Mouse (Mus musculus): ENCODE results near the gene Hes2. TPM values are rescaled to one million over a fixed set of nuclear protein-coding genes. Genes with fewer than 3 reads are reported as not detected.

Hes2 gene
- polyA plus RNA-seq, 1 experiment from 2014 or later: not detected

- H3K27me3 ChIP-seq: peaks cover 11% of the 10 kb centered on the region
- no peak overlapping the region for H3K4me2 ChIP-seq (replicated peaks)
- H3K4me3 ChIP-seq: no peak overlapping the region
- no peak for ATAC-seq (ENCODE audit: insufficient number of reproducible peaks, insufficient read depth, low FRiP score, low TSS enrichment)
- H3K27ac ChIP-seq: no peak overlapping the region
- no peak overlapping the region for H3K9ac ChIP-seq
- WGBS: 75% methylated on average over 7 of the region's 7 CpGs
- no peaks in the 10 kb centered on the region for H3K9me3 ChIP-seq
- H3K36me3 ChIP-seq: no peaks in the 10 kb centered on the region
- H3K4me1 ChIP-seq: no peaks in the 10 kb centered on the region; the same call in 1 of the 2 replicates
Measured at GRCm38 (mm10) chr4:152169103-152169502, 10.4 kb downstream of the Hes2 start.

DNA sequence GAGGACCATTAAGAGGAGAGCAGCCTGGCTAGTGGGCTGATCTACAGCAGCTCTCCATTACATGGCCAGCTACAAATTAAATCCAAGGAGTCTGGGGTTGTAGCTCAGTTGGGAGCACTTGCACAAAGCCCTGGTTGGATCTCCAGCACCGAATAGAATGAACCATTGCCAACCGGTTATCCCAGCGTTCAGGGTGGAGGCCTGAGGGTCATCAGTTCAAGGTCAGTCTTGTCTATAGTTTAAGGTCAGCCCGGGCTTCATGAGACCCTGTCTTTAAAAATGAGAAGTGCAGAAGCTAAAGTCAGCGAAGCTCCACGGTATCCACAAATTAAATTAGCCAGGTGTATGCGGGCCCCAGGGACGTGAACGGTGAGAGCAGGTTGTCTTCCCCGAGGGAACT, 11.6 kb downstream of the Hes2 start:
- Histone ChIP-seq H3K9ac (no peak overlapping the region), H3K4me1 (no peaks in the 10 kb centered on the region; the same call in 1 of the 2 replicates), H3K4me3 (no peak overlapping the region), H3K27ac (no peak overlapping the region), H3K36me3 (no peaks in the 10 kb centered on the region), H3K9me3 (no peaks in the 10 kb centered on the region), H3K4me2 (replicated peaks) (no peak overlapping the region), H3K27me3 (peaks cover 1% of the 10 kb centered on the region)
- no peak for ATAC-seq (ENCODE audit: insufficient number of reproducible peaks, insufficient read depth, low FRiP score, low TSS enrichment)
- WGBS: 78% methylated on average over 10 of the region's 10 CpGs

- WGBS: 84% methylated on average over 6 of the region's 6 CpGs
- Histone ChIP-seq H3K4me1 (no peaks in the 10 kb centered on the region), H3K4me2 (replicated peaks) (no peak overlapping the region), H3K36me3 (no peaks in the 10 kb centered on the region), H3K27me3 (no peaks in the 10 kb centered on the region; the same call in 1 of the 2 replicates), H3K4me3 (no peak overlapping the region), H3K9me3 (no peaks in the 10 kb centered on the region), H3K9ac (no peak overlapping the region), H3K27ac (no peak overlapping the region)
- no peak for ATAC-seq (ENCODE audit: insufficient number of reproducible peaks, insufficient read depth, low FRiP score, low TSS enrichment)
Measured at GRCm38 (mm10) chr4:152171543-152171942, 12.9 kb downstream of the Hes2 start.

- Histone ChIP-seq H3K4me1 (0 out of 2 replicates have a peak, but pooled peaks cover 4% of the 10 kb centered on the region), H3K9ac (no peak overlapping the region), H3K4me2 (replicated peaks) (no peak overlapping the region), H3K36me3 (no peaks in the 10 kb centered on the region), H3K27ac (no peak overlapping the region), H3K27me3 (no peaks in the 10 kb centered on the region; the same call in 1 of the 2 replicates), H3K9me3 (no peaks in the 10 kb centered on the region), H3K4me3 (no peak overlapping the region)
- 2% methylated on average over 5 of the region's 5 CpGs for WGBS
- no peak for ATAC-seq (ENCODE audit: insufficient number of reproducible peaks, insufficient read depth, low FRiP score, low TSS enrichment)
Measured at GRCm38 (mm10) chr4:152173041-152173440, 14.4 kb downstream of the Hes2 start.

DNA sequence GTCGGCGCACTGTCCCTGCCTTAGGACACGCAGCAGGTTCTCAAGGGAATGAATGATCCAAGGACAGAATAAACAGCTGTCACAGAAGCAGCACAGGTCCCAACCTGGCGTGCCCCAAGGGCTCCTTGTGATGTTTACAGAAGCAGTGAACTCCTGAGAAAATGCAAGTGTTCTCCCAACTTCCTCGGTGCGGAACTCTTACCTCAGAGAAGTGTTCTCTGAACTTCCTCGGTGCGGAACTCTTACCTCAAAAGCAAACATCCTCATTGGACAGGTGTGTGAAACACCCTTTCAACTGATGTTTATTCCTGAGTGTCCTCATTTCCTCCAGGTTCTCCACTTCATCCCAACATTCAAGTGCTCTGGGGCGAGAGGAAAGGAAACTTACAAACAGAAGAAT, 15.3 kb downstream of the Hes2 start:
- Histone ChIP-seq H3K9me3 (no peaks in the 10 kb centered on the region), H3K4me2 (replicated peaks) (no peak overlapping the region), H3K27me3 (peaks cover 8% of the 10 kb centered on the region), H3K4me3 (no peak overlapping the region), H3K27ac (no peak overlapping the region), H3K4me1 (peaks cover 10% of the 10 kb centered on the region), H3K36me3 (no peaks in the 10 kb centered on the region), H3K9ac (no peak overlapping the region)
- no peak for ATAC-seq (ENCODE audit: insufficient number of reproducible peaks, insufficient read depth, low FRiP score, low TSS enrichment)
- 82% methylated on average over 9 of the region's 9 CpGs for WGBS

- WGBS: 78% methylated on average over 3 of the region's 3 CpGs
- H3K27me3 ChIP-seq: peaks cover 20% of the 10 kb centered on the region
- ATAC-seq (ENCODE audit: insufficient number of reproducible peaks, insufficient read depth, low FRiP score, low TSS enrichment): no peak
Measured at GRCm38 (mm10) chr4:152176638-152177037, 18.0 kb downstream of the Hes2 start.

DNA sequence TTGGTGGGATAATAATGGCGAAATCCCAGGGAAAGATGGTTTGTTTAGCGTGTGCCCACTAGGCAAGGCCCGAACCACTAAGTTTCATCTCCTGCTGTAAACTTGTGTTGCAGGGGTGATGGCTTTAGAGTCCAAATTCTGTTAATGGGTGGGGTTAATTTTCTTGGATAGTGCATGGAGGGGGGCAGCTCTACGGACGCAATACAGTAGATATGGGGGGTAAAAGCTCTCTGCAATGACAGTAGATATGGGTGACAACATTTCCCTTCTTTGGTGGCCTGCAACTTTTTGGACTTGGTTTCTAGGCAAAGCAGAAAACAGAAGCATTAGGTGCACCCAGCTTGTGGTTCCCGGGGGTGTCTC, 18.5 kb downstream of the Hes2 start:
- ATAC-seq (ENCODE audit: insufficient number of reproducible peaks, insufficient read depth, low FRiP score, low TSS enrichment): no peak
- Histone ChIP-seq H3K27me3 (peaks cover 20% of the 10 kb centered on the region), H3K36me3 (no peaks in the 10 kb centered on the region), H3K4me2 (replicated peaks) (peak overlapping the region; percentile 96), H3K9me3 (no peaks in the 10 kb centered on the region), H3K4me3 (peak overlapping the region; percentile 65), H3K27ac (0 out of 2 replicates have a peak overlapping the region, but pooled peaks have one; percentile 71), H3K9ac (peak overlapping the region; percentile 85), H3K4me1 (peaks cover 16% of the 10 kb centered on the region)
- WGBS: 70% methylated on average over 6 of the region's 6 CpGs

More at GRCm38 (mm10) chr4:152176638-152177037, 18.0 kb downstream of the Hes2 start:
- H3K4me3 ChIP-seq: no peak overlapping the region
- peaks cover 16% of the 10 kb centered on the region for H3K4me1 ChIP-seq
- no peaks in the 10 kb centered on the region for H3K9me3 ChIP-seq
- no peak overlapping the region for H3K9ac ChIP-seq
- H3K27ac ChIP-seq: no peak overlapping the region
- no peaks in the 10 kb centered on the region for H3K36me3 ChIP-seq
- no peak overlapping the region for H3K4me2 ChIP-seq (replicated peaks)

GRCm38 (mm10) chr4:152177537-152178343, 19.1 kb downstream of the Hes2 start, which contains the start of gene Acot7:
Gene Acot7, plus strand, starts transcription at chr4:152178134.
- peaks cover 16% of the 10 kb centered on the region for H3K4me1 ChIP-seq
- H3K9me3 ChIP-seq: no peaks in the 10 kb centered on the region
- peak within 1 kb of the TSS; percentile 85 for H3K9ac ChIP-seq
- H3K4me3 ChIP-seq: peak within 1 kb of the TSS; percentile 65
- peak within 1 kb of the TSS; percentile 71; the same call in 1 of the 2 replicates for H3K27ac ChIP-seq
- H3K36me3 ChIP-seq: no peaks in the 10 kb centered on the region
- H3K4me2 ChIP-seq (replicated peaks): peak within 1 kb of the TSS; percentile 96
- under 1% methylated on average over 100 of the region's 108 CpGs for WGBS
- H3K27me3 ChIP-seq: peaks cover 20% of the 10 kb centered on the region
- peak; percentile 93 for ATAC-seq (ENCODE audit: insufficient number of reproducible peaks, insufficient read depth, low FRiP score, low TSS enrichment)

DNA sequence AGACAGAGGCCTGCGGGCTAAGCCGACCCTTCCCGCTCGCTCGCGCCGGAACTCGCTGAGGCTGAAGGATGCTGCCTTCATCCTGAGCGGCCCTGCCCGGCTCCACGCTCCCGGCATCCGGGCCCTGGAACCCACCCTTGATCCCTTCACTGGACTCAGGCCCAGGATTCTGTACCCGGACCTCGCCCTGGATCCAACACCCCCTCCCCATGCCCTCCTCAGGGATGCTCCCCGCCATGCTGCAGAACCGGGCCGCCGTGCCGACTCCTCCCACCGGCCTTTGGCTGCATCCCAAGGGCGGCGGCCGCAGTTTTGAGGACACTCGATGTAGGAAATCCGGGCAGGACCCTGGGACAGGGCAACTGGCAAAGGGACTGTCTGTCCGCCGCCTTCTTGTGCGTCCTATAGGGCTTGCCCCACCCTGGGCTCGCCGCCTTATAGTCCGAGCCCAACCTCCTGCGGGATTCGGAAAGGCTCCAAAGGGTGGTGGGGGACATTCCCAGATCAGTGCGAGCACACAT, 19.7 kb downstream of the Hes2 start:
- Histone ChIP-seq H3K4me3 (peak overlapping the region; percentile 65), H3K27ac (no peak overlapping the region), H3K27me3 (peaks cover 20% of the 10 kb centered on the region), H3K4me2 (replicated peaks) (peak overlapping the region; percentile 96), H3K36me3 (no peaks in the 10 kb centered on the region), H3K9me3 (no peaks in the 10 kb centered on the region), H3K9ac (peak overlapping the region; percentile 85), H3K4me1 (peaks cover 16% of the 10 kb centered on the region)
- peak; percentile 48 for ATAC-seq (ENCODE audit: insufficient number of reproducible peaks, insufficient read depth, low FRiP score, low TSS enrichment)
- WGBS: 1% methylated on average over 35 of the region's 35 CpGs

DNA sequence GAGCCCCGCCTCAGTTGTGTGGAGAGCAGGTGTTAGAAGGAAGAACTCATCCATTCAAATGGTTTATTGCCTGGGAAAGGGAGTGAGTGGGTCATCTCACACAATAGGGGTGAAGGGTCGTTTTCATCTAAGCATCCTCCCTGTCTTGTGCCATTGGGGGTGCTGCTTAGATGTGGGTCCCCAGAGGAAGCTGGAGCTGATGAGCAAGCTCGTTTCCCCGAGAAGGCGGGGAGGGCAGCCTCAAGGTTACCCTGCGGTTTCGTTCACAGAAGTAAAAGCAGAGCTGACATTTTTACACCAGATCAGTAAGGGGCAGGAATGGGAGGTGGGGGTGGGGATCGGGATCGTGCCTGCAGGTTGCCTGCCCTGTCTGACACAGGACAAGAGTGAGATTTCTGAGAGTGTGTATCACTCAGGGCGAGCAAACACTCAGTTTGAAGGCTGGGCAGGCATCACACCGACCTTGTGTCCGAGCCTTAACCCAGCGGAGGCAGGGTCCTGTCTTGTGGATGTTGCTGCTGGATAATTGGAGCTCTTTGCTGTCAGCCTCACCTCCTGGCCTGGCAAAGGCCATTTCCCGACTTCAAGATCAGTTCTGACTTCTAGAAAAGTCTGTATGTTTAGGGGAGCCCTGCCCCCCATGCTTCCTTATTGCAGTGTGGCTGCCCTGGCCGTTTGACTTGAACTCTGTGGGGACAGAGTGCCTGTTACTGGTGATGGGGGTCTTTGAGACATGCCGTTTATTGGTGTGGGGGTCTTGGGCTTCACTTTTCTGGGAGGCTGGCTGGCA, 20.4 kb downstream of the Hes2 start:
- H3K9ac ChIP-seq: peak overlapping the region; percentile 85; the same call in 1 of the 2 replicates
- H3K4me1 ChIP-seq: peaks cover 16% of the 10 kb centered on the region
- no peak for ATAC-seq (ENCODE audit: insufficient number of reproducible peaks, insufficient read depth, low FRiP score, low TSS enrichment)
- no peaks in the 10 kb centered on the region for H3K36me3 ChIP-seq
- no peaks in the 10 kb centered on the region for H3K9me3 ChIP-seq
- H3K4me2 ChIP-seq (replicated peaks): peak overlapping the region; percentile 96
- WGBS: 38% methylated on average over 16 of the region's 16 CpGs
- H3K4me3 ChIP-seq: peak overlapping the region; percentile 65
- peaks cover 20% of the 10 kb centered on the region for H3K27me3 ChIP-seq
- H3K27ac ChIP-seq: no peak overlapping the region

DNA sequence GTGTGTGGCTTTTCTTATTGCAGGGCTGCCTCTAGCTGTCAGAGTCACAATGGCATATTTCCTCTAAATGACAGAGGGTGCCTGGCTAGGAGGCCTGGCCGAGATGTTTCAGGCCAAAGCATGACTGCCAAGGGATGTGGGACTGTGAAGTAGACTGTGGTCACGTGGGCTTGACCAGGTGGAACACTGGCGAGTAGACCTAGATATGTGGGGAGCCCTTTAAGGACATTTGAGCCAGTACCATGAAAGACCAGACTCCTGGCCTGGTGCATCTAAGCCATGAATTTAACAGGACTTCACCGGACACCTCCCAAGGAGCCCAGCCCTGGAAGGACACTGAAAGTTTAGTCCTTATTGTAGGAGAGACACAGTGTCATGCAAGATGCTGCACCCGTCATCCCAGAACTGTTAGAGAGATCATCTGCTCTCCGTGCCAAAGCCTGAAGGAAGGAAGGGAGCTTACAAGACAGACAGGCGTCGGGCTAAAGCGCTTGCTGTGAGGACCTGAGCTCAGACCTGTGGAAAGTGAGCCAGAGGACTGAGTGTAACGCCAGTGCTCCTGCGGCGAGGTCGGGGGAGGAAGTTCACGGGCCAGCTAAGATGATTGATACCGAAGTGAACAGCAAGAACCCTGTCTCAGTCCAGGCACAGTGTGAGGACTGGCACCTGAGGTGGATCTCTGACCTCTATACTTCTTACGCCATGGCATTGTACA, 21.4 kb downstream of the Hes2 start:
- Histone ChIP-seq H3K27me3 (peaks cover 20% of the 10 kb centered on the region), H3K4me2 (replicated peaks) (no peak overlapping the region), H3K4me3 (no peak overlapping the region), H3K4me1 (peaks cover 16% of the 10 kb centered on the region), H3K36me3 (no peaks in the 10 kb centered on the region), H3K27ac (no peak overlapping the region), H3K9me3 (no peaks in the 10 kb centered on the region), H3K9ac (no peak overlapping the region)
- 83% methylated on average over 16 of the region's 16 CpGs for WGBS
- no peak for ATAC-seq (ENCODE audit: insufficient number of reproducible peaks, insufficient read depth, low FRiP score, low TSS enrichment)

Measured in embryonic facial prominence, embryonic 12.5 days (tissue).